Mouse (Mus musculus) c-Kit-positive CD71-positive TER-119-negative erythroid progenitor cells, embryonic 14.5 days (primary cell): ENCODE data around the gene Akr1c13.

Source experiments
- DNase-seq: peaks from one replicate; pipeline ENCODE4 v3.0.0-alpha.2; 2013; ENCODE audit warnings: low read depth

The Akr1c13 gene

GRCm38 (mm10) chr13:4244861-4245559, 54.1 kb downstream of the Akr1c13 start:
- DNase-seq = no peak

DNA sequence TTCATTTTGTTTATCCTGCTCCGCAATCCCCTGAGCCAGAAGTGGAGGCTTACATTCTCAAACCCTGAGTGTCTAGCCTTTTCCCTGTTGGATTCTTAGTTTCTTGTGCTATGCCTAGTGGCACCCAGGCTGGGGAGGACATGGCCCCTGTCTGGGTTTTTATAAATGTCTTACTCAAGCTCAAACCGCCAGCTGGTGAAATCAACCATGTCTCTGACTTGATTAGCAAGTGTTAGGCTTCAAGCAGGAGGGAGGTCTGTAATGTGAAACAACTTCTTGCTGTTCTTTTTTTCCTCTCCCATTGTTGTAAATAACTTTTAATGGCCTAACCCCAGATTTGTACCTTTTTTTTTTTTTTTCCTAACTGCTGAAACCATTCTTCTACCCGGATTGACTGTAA, 58.4 kb downstream of the Akr1c13 start:
- DNase-seq = no peak
